Mouse (Mus musculus) hindbrain, embryonic 13.5 days (tissue): Measurements from ENCODE around the gene Rac3. TPM values are rescaled to one million over a fixed set of nuclear protein-coding genes. Genes with fewer than 3 reads are reported as not detected.

Experiments
- ATAC-seq: fragments of 200-750 bp; cut with Nextera tagmentation; 2 replicates; pipeline ENCODE4 v1.8.0; 2017; ENCODE audit warnings: moderate TSS enrichment; ENCODE audit not compliant: low FRiP score
- H3K27ac ChIP-seq: fragments of 300-500 bp; sonication (generic); 2 replicates; pipeline ENCODE4 v1.5.1; 2015; ENCODE audit warnings: inconsistent platforms, mild to moderate bottlenecking, moderate library complexity
- H3K27me3 ChIP-seq: fragments of 300-500 bp; sonication (generic); 2 replicates; pipeline ENCODE4 v1.6.1; 2015; ENCODE audit warnings: mild to moderate bottlenecking, inconsistent platforms
- H3K36me3 ChIP-seq: fragments of 300-500 bp; sonication (generic); 2 replicates; pipeline ENCODE4 v1.6.1; 2015; ENCODE audit warnings: mild to moderate bottlenecking, inconsistent platforms
- H3K4me1 ChIP-seq: fragments of 300-500 bp; sonication (generic); replicated peaks from 2 replicates; pipeline ENCODE4 v1.6.1; 2015; ENCODE audit warnings: inconsistent platforms
- H3K4me2 ChIP-seq: fragments of 300-500 bp; sonication (generic); 2 replicates; pipeline ENCODE4 v1.6.1; 2015; ENCODE audit warnings: inconsistent platforms, mild to moderate bottlenecking, moderate library complexity
- H3K4me3 ChIP-seq: fragments of 300-500 bp; sonication (generic); 2 replicates; pipeline ENCODE4 v1.5.1; 2015; ENCODE audit warnings: mild to moderate bottlenecking, inconsistent platforms
- H3K9ac ChIP-seq: fragments of 300-500 bp; sonication (generic); 2 replicates; pipeline ENCODE4 v1.6.1; 2015; ENCODE audit warnings: mild to moderate bottlenecking, inconsistent platforms
- H3K9me3 ChIP-seq: fragments of 300-500 bp; sonication (generic); 2 replicates; pipeline ENCODE4 v1.6.1; 2016; ENCODE audit warnings: inconsistent platforms
- WGBS: fragments of 180-500 bp; shearing (Covaris S2); methylation state at CpG from one replicate; pipeline ENCODE4 v1.1.7; 2015; 5-methylcytosine and 5-hydroxymethylcytosine counted together
- polyA plus RNA-seq: library from polyadenylated mRNA; unstranded; fragments of >200 nt; fragmentation: Nextera tagmentation; extraction: Ambion mirVana; gene quantifications from 2 replicates; pipeline ENCODE4 v1.2.1, GENCODE M21; 2015

The Rac3 gene
- polyA plus RNA-seq, 1 experiment from 2014 or later, result 272 TPM

DNA sequence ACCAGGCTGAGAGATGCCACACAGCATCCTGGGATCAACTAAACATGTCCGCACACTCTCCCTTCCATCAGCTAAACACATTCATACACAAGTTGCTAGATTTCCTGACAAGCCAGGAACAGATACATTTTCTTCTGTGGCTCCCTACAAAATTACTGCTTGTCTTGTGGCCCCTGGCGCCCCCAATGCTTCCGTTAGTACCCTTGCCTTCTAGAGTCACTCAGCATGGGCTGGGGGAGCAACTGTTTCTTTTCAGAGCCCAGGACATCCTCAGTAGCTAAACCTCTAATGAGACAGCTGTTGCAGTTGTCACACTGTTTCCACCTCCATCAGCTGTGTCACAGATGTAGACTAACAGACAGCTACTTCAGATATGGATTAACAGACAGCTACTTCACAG is 51.5 kb downstream of the Rac3 start:
- 86% methylated on average over 3 of the region's 3 CpGs for WGBS
- no peak overlapping the region for H3K27ac ChIP-seq
- no peaks in the 10 kb centered on the region for H3K9me3 ChIP-seq
- H3K27me3 ChIP-seq, result no peaks in the 10 kb centered on the region
- H3K4me2 ChIP-seq, result no peak overlapping the region
- no peak overlapping the region for H3K4me3 ChIP-seq
- H3K36me3 ChIP-seq, result no peaks in the 10 kb centered on the region
- ATAC-seq, result no peak
- 0 out of 2 replicates have a peak overlapping the region, but pooled peaks have one; percentile 13 for H3K9ac ChIP-seq
- peaks cover 15% of the 10 kb centered on the region for H3K4me1 ChIP-seq

Other genes with a start within 250 kb of the Rac3 start
- gene Mrpl12, start 236.9 kb upstream of the Rac3 start, polyA plus RNA-seq, result 108 TPM in 2 replicates
- 32.0 and 32.8 TPM in 2 replicates for gene Slc25a10, start 229.6 kb upstream of the Rac3 start, polyA plus RNA-seq
- 0.19 and 0.30 TPM in 2 replicates for gene Gcgr, start 190.8 kb upstream of the Rac3 start, polyA plus RNA-seq
- gene Mcrip1, start 171.7 kb upstream of the Rac3 start, polyA plus RNA-seq, result 234 and 241 TPM in 2 replicates
- gene Ppp1r27, start 170.3 kb upstream of the Rac3 start, polyA plus RNA-seq, result not detected in 2 replicates
- gene P4hb, start 148.2 kb upstream of the Rac3 start, polyA plus RNA-seq, result 289 and 294 TPM in 2 replicates
- 471 and 481 TPM in 2 replicates for gene Arhgdia, start 139.8 kb upstream of the Rac3 start, polyA plus RNA-seq
- gene Alyref, start 123.1 kb upstream of the Rac3 start, polyA plus RNA-seq, result 267 and 290 TPM in 2 replicates
- gene Anapc11, start 123.0 kb upstream of the Rac3 start, polyA plus RNA-seq, result 179 and 192 TPM in 2 replicates
- gene Npb, start 113.0 kb upstream of the Rac3 start, polyA plus RNA-seq, result 0.79 and 1.3 TPM in 2 replicates
- gene Pcyt2, start 103.5 kb upstream of the Rac3 start, polyA plus RNA-seq, result 169 and 174 TPM in 2 replicates
- 50.4 and 50.6 TPM in 2 replicates for gene Sirt7, start 96.2 kb upstream of the Rac3 start, polyA plus RNA-seq
- 27.5 and 30.8 TPM in 2 replicates for gene Mafg, start 87.9 kb upstream of the Rac3 start, polyA plus RNA-seq
- 22.9 and 23.3 TPM in 2 replicates for gene Pycr1, start 77.7 kb upstream of the Rac3 start, polyA plus RNA-seq
- gene Myadml2, start 73.3 kb upstream of the Rac3 start, polyA plus RNA-seq, result 0.36 and 0.77 TPM in 2 replicates
- 0.91 and 0.98 TPM in 2 replicates for gene Notum, start 60.3 kb upstream of the Rac3 start, polyA plus RNA-seq
- gene Aspscr1, start 48.5 kb upstream of the Rac3 start, polyA plus RNA-seq, result 152 and 161 TPM in 2 replicates
- gene Cenpx, start 7.7 kb upstream of the Rac3 start, polyA plus RNA-seq, result 103 and 113 TPM in 2 replicates
- gene Lrrc45, start 7.5 kb upstream of the Rac3 start, polyA plus RNA-seq, result 67.9 and 73.1 TPM in 2 replicates
- 9.7 and 12.1 TPM in 2 replicates for gene Dcxr, start 5.8 kb downstream of the Rac3 start, polyA plus RNA-seq
- gene Cbr2, start 10.6 kb downstream of the Rac3 start, polyA plus RNA-seq, result 0.49 TPM in 1 of 2 replicates, not detected in the other
- gene Hmga1b, start 41.3 kb downstream of the Rac3 start, polyA plus RNA-seq, result 0.94 and 2.1 TPM in 2 replicates
- 98.0 and 98.5 TPM in 2 replicates for gene Rfng, start 62.7 kb downstream of the Rac3 start, polyA plus RNA-seq
- gene Gps1, start 62.8 kb downstream of the Rac3 start, polyA plus RNA-seq, result 265 and 274 TPM in 2 replicates
- 45.6 and 48.6 TPM in 2 replicates for gene Dus1l, start 74.9 kb downstream of the Rac3 start, polyA plus RNA-seq
- gene Fasn, start 103.1 kb downstream of the Rac3 start, polyA plus RNA-seq, result 67.9 and 69.7 TPM in 2 replicates
- 4.8 and 5.4 TPM in 2 replicates for gene Ccdc57, start 211.4 kb downstream of the Rac3 start, polyA plus RNA-seq
- 11.7 and 14.9 TPM in 2 replicates for gene Slc16a3, start 227.0 kb downstream of the Rac3 start, polyA plus RNA-seq